Mouse (Mus musculus) midbrain, embryonic 14.5 days (tissue): ENCODE measurements around the gene Eif3i. TPM values are rescaled to one million over a fixed set of nuclear protein-coding genes. Genes with fewer than 3 reads are reported as not detected.
"Not testable (repeated sequence)": the region's sequence is repeated elsewhere in the genome, so short reads cannot be mapped to it uniquely, and the experiment has no call there.

Experiments used
- ATAC-seq: fragments of 200-750 bp; cut with Nextera tagmentation; 2 replicates; pipeline ENCODE4 v1.8.0; 2017; ENCODE audit warnings: moderate number of reproducible peaks, moderate library complexity; ENCODE audit not compliant: low FRiP score, low TSS enrichment
- DNase-seq: peaks from one replicate; pipeline ENCODE4 v3.0.0-alpha.2; 2015
- H3K27ac ChIP-seq: fragments of 300-500 bp; sonication (generic); replicated peaks from 2 replicates; pipeline ENCODE4 v1.5.1; 2014; ENCODE audit warnings: mild to moderate bottlenecking, low read depth, low read length, moderate library complexity
- H3K27me3 ChIP-seq: fragments of 300-500 bp; sonication (generic); 2 replicates; pipeline ENCODE4 v1.6.1; 2014; ENCODE audit warnings: low read length, control low read depth, mixed read lengths; ENCODE audit not compliant: control insufficient read depth, insufficient read depth
- H3K36me3 ChIP-seq: fragments of 300-500 bp; sonication (generic); 2 replicates; pipeline ENCODE4 v1.6.1; 2014; ENCODE audit warnings: low read length, control low read depth; ENCODE audit not compliant: control insufficient read depth, insufficient read depth
- H3K4me1 ChIP-seq: fragments of 300-500 bp; sonication (generic); 2 replicates; pipeline ENCODE4 v1.6.1; 2014; ENCODE audit warnings: mild to moderate bottlenecking, antibody characterized with exemption, low read length, control low read depth; ENCODE audit not compliant: control insufficient read depth, insufficient read depth
- H3K4me2 ChIP-seq: fragments of 300-500 bp; sonication (generic); 2 replicates; pipeline ENCODE4 v1.6.1; 2014; ENCODE audit warnings: mild to moderate bottlenecking, low read length, moderate library complexity
- H3K4me3 ChIP-seq: fragments of 300-500 bp; sonication (generic); replicated peaks from 2 replicates; pipeline ENCODE4 v1.5.1; 2014; ENCODE audit warnings: low read depth, low read length
- H3K9ac ChIP-seq: fragments of 300-500 bp; sonication (generic); replicated peaks from 2 replicates; pipeline ENCODE4 v1.6.1; 2014; ENCODE audit warnings: mild to moderate bottlenecking, low read length, moderate library complexity
- H3K9me3 ChIP-seq: fragments of 300-500 bp; sonication (generic); 2 replicates; pipeline ENCODE4 v1.6.1; 2016; ENCODE audit warnings: low read length, control low read depth, mixed read lengths; ENCODE audit not compliant: control insufficient read depth
- WGBS: fragments of 180-500 bp; shearing (Covaris S2); extraction: QIAGEN DNeasy Blood & Tissue Kit; methylation state at CpG from one replicate; pipeline ENCODE4 v1.1.7; 2014; 5-methylcytosine and 5-hydroxymethylcytosine counted together
- polyA plus RNA-seq: library from polyadenylated mRNA; unstranded; fragments of >200 nt; fragmentation: Nextera tagmentation; extraction: Ambion mirVana; gene quantifications from 2 replicates; pipeline ENCODE4 v1.2.1, GENCODE M21; 2014

The Eif3i gene
- polyA plus RNA-seq, 1 experiment from 2014 or later = 232 TPM

GRCm38 (mm10) chr4:129558321-129558955 is 42.0 kb downstream of the Eif3i start:
- H3K4me1 ChIP-seq = peaks cover 9% of the 10 kb centered on the region
- no peaks in the 10 kb centered on the region for H3K27me3 ChIP-seq
- 79% methylated on average over 12 of the region's 12 CpGs for WGBS
- no peak overlapping the region for H3K4me2 ChIP-seq
- H3K4me3 ChIP-seq = no peak overlapping the region
- ATAC-seq (no peak), DNase-seq (no peak)
- H3K27ac ChIP-seq = no peak overlapping the region
- H3K36me3 ChIP-seq = no peaks in the 10 kb centered on the region
- no peak overlapping the region for H3K9ac ChIP-seq
- H3K9me3 ChIP-seq = no peaks in the 10 kb centered on the region

- Histone ChIP-seq H3K4me3 (no peak overlapping the region), H3K4me1 (peaks cover 9% of the 10 kb centered on the region), H3K4me2 (peak overlapping the region; percentile 70), H3K27me3 (no peaks in the 10 kb centered on the region), H3K9me3 (no peaks in the 10 kb centered on the region), H3K9ac (peak overlapping the region; percentile 60; the same call in 1 of the 2 replicates), H3K27ac (no peak overlapping the region), H3K36me3 (no peaks in the 10 kb centered on the region)
- no peak for DNase-seq
- 86% methylated on average over 9 of the region's 9 CpGs for WGBS
- ATAC-seq = no peak
Observed at GRCm38 (mm10) chr4:129557256-129557808, 43.1 kb downstream of the Eif3i start.

GRCm38 (mm10) chr4:129556532-129557223 is 43.8 kb downstream of the Eif3i start:
- no peaks in the 10 kb centered on the region for H3K27me3 ChIP-seq
- H3K9me3 ChIP-seq = no peaks in the 10 kb centered on the region
- DNase-seq (peak; percentile 93), ATAC-seq (peak; percentile 80)
- H3K4me3 ChIP-seq = peak overlapping the region; percentile 44
- H3K4me1 ChIP-seq = peaks cover 9% of the 10 kb centered on the region
- 9% methylated on average over 30 of the region's 33 CpGs for WGBS
- H3K27ac ChIP-seq = peak overlapping the region; percentile 65; the same call in 1 of the 2 replicates
- H3K9ac ChIP-seq = peak overlapping the region; percentile 60
- peak overlapping the region; percentile 70 for H3K4me2 ChIP-seq
- no peaks in the 10 kb centered on the region for H3K36me3 ChIP-seq

- H3K27me3 ChIP-seq = no peaks in the 10 kb centered on the region
- no peaks in the 10 kb centered on the region for H3K9me3 ChIP-seq
- WGBS = 1% methylated on average over 24 of the region's 24 CpGs
- H3K4me3 ChIP-seq = peak overlapping the region; percentile 44
- no peaks in the 10 kb centered on the region for H3K36me3 ChIP-seq
- peak overlapping the region; percentile 65 for H3K27ac ChIP-seq
- peak overlapping the region; percentile 60 for H3K9ac ChIP-seq
- H3K4me2 ChIP-seq = peak overlapping the region; percentile 70
- ATAC-seq (peak; percentile 37; the same call in 1 of the 2 replicates), DNase-seq (peak; percentile 31)
- H3K4me1 ChIP-seq = peaks cover 9% of the 10 kb centered on the region
Observed at GRCm38 (mm10) chr4:129555862-129556531, 44.5 kb downstream of the Eif3i start.

DNA sequence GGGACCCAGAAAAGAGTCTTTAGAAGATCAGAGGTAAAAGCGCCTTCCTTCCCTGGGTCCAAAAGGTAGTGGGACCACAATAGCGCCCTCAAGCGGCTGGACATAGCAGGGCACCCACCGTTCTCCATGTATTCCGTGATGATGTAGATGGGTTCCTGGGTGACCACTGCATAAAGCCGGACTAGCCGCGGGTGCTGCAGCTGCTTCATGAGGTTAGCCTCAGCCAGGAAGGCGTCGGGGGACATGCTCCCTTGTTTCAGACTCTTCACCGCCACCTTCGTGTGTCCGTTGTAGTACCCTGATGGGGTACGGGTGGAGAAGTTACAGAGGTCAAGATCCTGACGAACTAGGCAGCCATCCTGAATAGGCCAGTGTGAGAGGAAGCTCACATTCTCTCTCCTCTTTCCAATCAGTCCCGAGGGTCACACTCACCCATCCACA is 45.0 kb downstream of the Eif3i start:
- Histone ChIP-seq H3K9me3 (no peaks in the 10 kb centered on the region), H3K4me1 (peaks cover 9% of the 10 kb centered on the region), H3K4me2 (peak overlapping the region; percentile 70), H3K4me3 (peak overlapping the region; percentile 44), H3K27me3 (no peaks in the 10 kb centered on the region), H3K27ac (peak overlapping the region; percentile 65), H3K9ac (peak overlapping the region; percentile 60; the same call in 1 of the 2 replicates), H3K36me3 (no peaks in the 10 kb centered on the region)
- ATAC-seq = no peak
- 5% methylated on average over 16 of the region's 16 CpGs for WGBS
- peak; percentile 61 for DNase-seq

DNA sequence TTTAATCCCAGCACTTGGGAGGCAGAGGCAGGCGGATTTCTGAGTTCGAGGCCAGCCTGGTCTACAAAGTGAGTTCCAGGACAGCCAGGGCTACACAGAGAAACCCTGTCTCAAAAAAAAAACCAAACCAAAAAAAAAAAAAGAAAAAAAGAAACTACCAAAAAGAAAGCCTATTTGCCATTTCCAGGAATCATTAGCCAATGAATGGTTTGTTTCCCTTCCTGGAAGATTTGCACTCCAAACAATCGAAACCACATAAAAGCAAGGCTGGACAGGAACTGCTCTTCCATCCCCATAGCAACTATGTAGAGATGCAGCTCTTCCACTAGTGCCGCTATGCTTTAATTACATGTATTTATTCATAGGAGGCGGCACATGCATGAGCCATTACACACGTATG is 45.9 kb downstream of the Eif3i start:
- 51% methylated on average over 4 of the region's 6 CpGs for WGBS
- H3K4me3 ChIP-seq, ATAC-seq, H3K9ac ChIP-seq, H3K27ac ChIP-seq, H3K4me1 ChIP-seq, H3K9me3 ChIP-seq, H3K4me2 ChIP-seq, DNase-seq, H3K36me3 ChIP-seq, H3K27me3 ChIP-seq: not testable (repeated sequence)

DNA sequence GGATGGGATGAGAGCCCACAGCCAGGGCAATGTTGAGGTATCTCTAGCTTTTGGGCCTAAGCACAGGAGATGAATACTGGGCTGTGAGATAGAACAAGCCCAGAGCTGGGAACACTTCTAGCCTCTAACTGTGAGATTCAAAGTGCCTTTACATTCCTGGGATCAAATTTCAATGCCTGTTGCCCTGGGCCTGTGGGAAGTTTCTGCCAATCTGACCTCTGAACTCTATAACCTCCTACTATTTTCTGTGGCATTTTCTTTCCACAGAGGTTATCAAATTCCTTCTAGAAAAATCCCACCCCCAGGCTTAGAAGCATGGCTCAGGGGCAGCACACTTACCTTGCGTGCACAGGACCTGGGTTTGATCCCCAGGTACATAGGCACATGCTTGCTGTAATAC is 50.2 kb downstream of the Eif3i start:
- Histone ChIP-seq H3K4me3 (no peak overlapping the region), H3K4me2 (no peak overlapping the region), H3K27me3 (no peaks in the 10 kb centered on the region), H3K9me3 (no peaks in the 10 kb centered on the region), H3K36me3 (no peaks in the 10 kb centered on the region), H3K27ac (no peak overlapping the region), H3K9ac (no peak overlapping the region), H3K4me1 (peaks cover 2% of the 10 kb centered on the region)
- no peak for DNase-seq
- WGBS = 70% methylated on average over 1 of the region's 1 CpGs
- no peak for ATAC-seq

DNA sequence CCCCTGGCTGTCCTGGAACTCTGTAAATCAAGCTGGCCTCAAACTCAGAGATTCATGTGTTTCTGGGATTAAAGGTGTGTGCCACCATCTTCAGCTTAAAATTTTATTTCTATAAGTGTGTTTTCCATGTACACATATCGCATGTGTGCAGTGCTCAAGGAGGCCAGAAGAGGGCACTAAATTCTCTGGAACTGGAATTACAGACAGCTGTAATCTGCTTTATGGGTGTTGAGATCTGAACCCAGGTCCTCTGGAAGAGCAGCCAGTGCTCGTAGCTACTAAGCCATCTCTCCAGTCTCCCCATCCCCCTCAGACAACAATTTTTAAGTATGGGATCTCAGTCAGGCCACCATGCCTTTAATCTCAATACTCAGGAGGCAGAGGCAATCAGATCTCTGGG is 51.1 kb downstream of the Eif3i start:
- Histone ChIP-seq H3K9ac (no peak overlapping the region), H3K4me1 (no peaks in the 10 kb centered on the region), H3K9me3 (no peaks in the 10 kb centered on the region), H3K4me3 (no peak overlapping the region), H3K27ac (no peak overlapping the region), H3K27me3 (no peaks in the 10 kb centered on the region), H3K4me2 (no peak overlapping the region), H3K36me3 (no peaks in the 10 kb centered on the region)
- ATAC-seq (no peak), DNase-seq (peak; percentile 26)
- 91% methylated on average over 2 of the region's 2 CpGs for WGBS
